Mouse (Mus musculus) cerebellum, postnatal 10 days (tissue): ENCODE results near the gene Gch1.

ENCODE experiments used
- DNase-seq, 2 experiments: peaks; one replicate each; pipeline ENCODE4 v3.0.0; 2021; ENCODE audit warnings: mixed read lengths in 2 of 2

Gch1 gene

DNA sequence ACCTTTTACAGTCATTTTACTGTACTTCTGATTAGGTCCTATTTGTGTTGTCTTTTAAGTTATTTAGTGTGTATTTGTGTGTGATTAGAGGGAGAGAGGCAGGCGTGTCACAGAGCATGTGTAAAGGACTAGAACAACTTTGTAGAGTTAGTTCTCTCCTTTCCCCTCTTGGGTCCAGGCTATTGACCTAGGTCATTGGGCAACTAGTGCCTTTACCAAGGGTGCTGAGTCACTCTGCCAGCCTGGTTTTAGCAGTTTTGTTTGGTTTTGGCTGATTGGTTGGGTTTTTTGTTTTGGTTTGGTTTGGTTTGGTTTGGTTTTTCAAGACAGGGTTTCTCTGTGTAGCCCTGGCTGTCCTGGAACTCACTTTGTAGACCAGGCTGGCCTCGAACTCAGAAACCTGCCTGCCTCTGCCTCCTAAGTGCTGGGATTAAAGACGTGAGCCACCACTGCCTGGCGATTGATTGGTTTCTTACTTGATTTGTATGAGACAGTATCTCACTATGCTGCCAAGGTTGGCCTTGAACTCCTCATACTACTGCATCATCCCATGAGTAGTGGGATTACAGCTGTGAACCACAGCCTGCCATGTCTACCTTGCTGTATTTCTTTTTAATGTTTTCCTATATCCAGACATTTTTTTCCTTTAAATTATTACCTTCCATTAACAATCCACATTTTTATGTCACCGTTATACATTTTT is 16.2 kb upstream of the Gch1 start:
- no peak for DNase-seq

DNA sequence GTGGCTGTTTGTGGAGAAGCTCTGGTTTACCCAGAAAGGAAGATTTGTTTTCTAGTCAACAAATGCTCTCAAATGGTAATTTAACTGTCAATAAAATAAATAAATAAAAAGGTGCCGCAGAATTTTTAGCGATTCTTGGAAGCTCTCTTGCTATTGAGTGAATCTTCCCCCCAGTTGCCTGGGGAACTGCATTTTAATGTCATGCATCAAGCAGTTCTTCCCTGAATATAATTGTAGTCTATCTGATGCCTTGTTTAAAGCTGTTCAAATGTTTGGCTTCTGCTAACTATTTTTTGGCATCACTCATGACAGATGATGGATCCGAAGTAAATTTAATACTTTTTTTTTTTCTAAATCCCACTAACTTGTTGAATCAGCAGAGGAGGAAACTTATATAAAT is 8.1 kb upstream of the Gch1 start:
- no peak for DNase-seq

DNA sequence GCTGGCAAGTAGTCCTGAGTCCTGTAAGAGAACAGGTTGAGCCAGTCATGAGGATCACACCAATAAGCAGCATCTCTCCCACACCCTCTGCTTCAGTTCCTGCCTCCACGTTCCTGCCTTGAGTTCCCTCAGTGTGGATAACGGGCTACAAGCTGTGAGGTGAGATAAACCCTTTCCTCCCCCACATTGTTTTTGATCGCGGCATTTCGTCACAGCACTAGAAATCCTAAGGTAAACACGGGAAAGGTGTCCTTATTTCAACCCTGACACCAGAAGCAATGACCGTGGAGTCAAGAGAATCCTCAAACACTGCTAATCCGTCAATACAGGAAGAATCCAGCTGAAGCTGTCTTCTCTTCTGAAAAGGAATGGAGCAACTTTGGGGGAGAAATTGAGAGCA is 7.5 kb upstream of the Gch1 start:
- DNase-seq, result no peak

DNA sequence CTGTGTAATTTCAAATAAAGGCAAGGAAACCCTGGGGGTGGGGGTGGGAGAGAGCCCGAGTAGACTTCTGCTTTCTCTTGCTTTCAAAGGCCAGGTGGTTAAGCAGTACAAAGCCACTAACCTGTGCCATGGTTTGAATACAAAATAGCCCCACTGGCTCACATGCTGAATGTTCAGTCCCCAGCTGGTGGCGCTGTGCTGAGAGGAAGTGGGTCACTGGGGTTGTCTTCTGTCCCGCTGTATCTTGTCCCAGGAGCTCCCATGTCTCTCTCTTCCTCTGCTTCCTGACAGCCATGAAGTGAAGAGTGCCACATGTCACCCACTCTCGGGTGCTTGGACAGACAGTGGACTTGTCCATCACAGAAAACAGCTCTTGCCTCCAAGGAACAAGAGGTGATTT is 4.9 kb upstream of the Gch1 start:
- peak; percentile 9 to 11 for DNase-seq

DNA sequence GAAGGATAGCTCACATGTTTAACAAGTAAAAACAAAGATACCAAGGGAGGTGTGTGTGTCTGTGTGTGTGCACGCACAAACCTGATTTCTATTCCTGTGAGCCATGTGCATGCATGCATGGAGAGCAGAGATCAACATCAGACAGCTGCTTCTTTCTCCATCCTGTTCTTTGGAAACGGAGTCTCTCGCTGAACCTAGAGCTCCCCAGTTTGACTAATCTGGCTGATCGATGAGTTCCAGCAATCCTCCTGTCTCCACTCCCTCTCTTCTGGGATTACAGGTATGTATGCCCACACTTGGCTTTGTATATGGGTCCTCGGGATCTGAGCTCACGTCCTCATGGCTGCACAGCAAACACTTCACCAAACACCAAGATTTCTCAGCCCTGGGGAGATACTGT is 4.3 kb upstream of the Gch1 start:
- no peak for DNase-seq

DNA sequence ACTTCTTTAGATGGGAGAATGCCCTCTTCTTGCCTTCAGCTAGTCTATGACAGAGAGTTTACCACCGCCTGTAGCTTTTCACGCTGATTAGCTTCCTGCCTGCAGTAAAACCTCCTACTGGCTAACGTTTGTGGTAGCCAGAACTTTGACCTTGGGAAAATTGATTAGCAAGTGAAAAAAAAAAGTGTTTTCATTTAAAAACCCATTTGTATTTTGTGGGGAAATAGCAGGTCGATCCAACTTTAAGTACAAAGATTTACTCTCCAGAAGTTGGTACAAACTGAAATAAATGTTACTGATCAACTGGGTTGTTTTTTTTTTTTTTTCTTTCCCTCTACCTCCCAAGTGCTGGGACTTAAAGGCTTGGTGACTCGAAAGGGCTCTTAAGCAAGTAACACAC is 2.6 kb upstream of the Gch1 start:
- no peak for DNase-seq

DNA sequence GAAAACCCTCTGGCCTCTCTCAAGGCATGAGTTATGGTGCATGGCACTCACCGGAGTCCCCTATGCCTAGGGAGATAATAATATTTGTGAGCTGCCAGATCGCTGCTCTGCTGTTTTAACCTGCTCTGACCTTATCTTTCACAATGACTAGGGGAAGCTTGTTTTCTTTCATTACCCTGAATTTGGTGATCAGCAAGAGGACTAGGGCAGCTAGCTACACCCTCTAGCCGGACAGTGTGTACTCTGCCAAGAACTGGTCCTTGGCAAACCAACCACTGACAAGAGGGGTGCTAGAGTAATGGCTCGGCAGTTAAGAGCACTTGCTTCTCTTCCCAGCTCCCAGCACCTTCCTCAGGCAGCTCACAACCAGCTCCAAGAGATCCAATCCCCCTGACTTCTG is 1.4 kb upstream of the Gch1 start:
- DNase-seq, result no peak

DNA sequence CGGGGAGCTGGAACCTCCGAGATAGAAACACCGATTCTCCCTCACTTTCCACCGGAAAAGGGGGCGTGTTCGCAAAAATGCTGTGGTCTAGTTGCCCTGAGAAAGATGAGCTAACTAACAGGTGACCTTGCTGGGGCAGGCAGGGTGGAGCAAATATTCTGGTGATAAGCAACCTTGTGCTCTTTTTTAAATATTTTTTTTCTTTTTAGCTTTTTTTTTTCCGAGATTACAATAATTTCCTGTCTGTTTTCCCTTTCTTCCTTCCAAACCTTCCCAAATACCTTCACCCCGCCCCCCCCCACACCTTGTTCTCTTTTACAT is 382 bp upstream of the Gch1 start:
- DNase-seq, result no peak

DNA sequence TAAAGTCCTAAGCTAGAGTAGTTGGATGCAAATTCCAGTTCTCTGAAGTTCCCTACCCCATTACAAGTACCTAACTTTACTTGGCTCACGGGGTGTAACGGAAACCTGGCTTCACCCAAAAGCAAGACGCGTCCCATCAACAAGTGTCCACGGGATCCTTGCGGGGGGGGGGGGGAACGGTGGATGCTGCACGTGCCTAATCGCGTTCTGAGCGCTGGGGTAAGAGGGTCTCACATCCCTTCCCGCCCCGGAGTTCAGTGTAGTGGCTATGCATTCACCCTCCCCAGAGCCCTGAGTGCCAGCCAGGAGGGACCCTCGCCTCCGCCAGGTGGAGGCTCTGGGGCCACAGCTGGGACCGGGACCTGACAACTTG is 752 bp downstream of the Gch1 start:
- no peak for DNase-seq

DNA sequence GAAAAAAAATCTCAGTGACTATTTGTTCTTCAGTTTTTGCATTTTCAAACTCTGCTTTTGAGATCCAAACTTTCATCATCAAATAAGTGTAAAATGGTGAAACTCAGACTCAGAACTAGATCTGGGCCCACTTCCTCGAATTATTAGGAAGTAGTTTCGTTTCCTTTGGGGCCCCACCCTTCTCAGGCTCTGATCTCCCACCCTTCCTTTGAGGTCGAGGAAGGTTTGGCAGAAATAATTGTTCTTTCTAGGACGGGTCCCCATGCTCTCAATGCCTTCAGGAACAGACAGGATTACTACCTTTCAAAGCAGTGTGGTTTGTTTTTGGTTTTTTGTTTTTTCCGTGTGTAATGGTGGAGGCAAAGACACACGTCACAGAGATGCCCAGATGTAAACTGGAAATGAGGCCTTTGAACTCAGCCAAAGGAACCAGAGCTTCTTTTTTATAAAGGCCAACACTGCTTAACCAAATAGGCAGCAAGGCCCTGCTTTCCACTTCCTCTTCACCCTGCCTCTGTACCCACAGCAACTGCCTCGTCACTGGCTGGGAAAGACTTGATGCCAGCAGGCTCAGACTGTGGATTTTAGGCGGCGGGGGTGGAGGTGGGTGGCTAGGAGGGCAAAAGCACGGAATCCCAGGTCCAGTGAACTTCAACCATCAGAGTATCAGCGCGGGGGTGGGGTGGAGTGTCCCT is 1.4 kb downstream of the Gch1 start:
- DNase-seq, result peak; percentile 10 to 12

DNA sequence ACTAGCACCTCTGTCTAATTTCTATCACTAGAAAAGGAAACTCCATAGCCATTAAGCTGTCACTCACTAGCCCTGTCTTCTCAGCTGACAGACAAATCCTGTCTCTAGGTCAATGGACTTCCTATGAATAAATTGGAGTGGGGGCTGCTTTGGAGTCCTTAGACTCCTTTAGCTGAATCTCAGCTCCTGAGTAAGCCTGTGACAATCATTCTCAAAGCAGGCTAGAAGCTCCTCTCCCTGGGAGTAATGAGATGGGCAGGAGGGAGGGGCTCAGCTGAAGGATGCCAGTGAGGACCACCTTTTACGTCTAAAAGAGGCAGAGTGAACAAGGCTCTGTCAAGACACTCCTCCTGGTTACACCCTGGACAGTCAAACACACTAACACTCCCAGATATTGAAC is 2.0 kb downstream of the Gch1 start:
- DNase-seq, result no peak

DNA sequence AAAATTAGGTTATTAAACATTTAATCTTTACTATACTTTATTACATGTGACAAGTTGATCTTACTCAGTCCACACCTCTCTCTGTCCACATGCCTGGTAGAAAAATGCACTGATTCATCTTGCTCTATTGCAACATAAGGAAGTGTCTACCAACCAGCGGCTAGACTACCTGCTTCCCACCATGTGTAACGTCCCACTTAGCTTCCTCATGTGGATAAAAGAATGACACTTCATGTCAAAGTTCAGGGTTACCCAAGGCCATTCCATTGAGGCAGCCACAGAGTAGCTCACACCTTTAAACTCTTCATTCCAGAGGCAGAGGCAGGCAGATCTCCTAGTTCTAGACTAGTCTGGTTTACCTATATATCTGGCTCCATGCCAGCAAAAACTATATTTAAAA is 2.7 kb downstream of the Gch1 start:
- DNase-seq, result no peak

DNA sequence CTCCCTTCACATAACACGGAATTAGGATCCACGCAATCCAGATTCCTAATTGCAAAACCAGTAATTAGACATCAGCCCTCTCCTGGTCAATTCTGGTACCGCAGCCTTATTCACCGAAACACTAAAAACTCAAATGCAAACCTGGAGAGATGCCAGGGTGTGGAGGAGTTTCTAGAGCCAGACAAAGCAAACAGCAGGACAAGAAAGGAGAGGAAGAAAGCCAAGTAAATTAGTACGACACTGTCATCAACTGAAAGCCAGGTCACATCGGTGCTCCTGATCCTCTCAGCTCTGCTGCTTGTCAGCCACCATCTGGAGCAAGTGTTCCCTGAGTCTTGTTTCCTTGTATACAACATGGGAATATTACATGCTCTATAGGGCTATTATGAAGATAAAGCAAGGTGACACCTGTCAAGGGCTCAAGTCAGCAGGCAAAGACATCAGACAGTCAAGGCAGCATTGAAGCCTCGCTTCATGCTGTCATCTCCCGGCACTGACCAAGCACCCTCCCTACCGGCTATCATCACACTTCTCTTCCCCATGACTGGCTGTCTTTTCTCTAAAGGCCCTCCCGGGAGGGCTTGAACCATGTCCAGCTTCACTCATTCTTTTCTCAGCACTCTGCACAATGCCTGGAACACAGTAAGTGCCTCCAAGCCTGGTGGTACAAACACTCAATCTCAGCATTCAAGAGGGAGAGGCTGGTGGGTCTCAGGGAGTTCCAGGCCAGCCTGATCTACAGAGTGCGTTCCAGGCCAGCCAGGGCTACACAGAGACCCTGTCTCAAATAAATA is 7.5 kb downstream of the Gch1 start:
- DNase-seq, result peak; percentile 86 to 92

DNA sequence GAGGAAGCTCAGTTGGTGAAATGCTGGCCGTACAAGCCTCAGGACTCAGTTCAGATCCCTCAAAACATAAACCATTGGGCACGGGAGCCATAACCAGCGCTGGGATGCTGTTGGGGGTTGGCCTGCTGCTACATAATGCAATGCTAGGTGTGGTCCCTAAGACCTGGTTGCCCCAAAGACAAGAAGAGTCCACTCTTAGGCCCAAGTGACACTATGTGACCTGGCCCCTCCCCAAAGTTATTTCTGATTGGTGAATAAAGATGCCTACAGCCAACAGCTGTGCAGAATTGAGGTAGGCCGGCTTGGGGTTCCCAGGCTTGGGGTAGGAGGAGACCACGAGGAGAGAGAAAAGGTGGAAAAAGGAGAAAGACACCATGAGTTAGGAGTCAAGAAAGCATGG is 10.4 kb downstream of the Gch1 start:
- no peak for DNase-seq

DNA sequence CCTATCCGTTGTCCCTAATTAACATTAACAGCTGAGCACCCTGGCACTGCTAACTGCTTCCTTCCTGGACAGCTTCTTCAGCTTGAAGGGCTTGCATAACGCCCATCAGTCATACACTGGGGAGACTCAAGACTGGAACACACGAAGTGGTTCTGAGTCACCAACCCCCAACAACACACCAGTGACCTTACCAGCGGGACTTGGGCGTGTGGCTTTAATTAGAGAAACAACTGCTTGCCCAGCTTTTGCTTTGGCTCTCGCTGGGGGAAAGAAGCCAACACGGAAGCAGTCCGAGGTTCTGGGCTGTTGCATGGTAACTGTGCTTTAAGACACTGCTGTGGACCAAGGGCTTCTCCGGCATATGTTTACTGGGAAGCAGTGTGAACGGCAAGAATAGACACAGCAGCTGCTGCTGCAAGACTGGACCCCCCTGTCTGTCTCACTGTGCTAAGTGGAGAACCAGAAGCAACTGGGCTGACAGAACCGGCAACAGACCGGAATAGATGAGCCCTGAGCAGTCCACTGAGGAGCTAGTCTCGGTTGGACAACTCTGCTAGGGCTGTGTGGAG is 11.3 kb downstream of the Gch1 start:
- peak; percentile 63 to 67 for DNase-seq

DNA sequence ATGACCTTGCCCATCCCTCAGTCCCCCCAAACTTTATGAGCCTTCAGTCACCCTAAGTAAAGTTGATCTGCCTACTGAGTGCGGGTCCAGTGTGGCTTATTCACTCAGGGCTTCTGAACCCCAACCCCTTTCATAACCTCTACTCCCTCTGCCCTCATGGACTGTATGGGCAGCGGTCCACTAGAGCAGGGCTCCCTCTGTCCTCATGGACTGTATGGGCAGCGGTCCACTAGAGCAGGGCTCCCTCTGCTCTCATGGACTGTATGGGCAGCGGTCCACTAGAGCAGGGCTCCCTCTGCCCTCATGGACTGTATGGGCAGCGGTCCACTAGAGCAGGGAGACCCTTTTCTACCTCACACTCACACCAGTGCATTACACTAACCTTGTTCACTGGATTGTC is 13.0 kb downstream of the Gch1 start:
- DNase-seq, result no peak

DNA sequence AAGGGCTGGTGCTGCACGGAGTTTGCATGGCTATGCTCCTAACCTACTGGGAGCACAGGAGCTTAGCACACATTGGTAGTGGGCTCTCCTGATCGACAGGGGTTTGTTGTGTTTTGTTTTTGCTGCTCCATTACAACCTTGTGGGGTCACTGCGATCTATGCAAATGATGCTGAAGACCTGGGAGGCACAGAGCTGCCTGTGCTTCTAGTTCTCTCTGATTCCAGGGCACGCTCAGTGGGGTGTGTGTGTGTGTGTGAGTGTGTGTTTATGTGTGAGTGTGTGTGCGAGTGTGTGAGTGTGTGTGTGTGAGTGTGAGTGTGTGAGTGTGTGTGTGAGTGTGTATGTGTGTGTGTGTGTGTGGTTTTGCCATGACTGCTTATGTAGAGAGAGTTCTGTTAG is 14.1 kb downstream of the Gch1 start:
- DNase-seq, result no peak

DNA sequence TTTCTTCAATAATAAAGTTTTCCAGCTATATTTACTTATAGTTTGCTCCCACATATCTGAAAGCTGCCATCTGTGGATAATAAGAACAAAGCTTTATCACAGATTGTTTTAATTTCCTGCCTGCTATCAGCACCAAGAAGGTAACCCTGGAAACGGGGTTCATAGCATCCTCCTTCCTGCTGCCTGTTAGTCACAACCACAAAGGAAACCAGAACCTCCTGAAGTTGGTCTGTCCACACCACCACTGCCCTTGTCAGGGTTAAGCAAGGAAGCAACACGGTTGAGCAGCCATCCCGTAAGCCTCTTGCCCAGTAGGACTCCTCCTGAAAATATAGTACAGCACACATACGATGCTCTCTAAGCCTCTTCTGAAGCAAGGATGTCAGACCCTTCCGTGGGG is 17.1 kb downstream of the Gch1 start:
- no peak for DNase-seq

DNA sequence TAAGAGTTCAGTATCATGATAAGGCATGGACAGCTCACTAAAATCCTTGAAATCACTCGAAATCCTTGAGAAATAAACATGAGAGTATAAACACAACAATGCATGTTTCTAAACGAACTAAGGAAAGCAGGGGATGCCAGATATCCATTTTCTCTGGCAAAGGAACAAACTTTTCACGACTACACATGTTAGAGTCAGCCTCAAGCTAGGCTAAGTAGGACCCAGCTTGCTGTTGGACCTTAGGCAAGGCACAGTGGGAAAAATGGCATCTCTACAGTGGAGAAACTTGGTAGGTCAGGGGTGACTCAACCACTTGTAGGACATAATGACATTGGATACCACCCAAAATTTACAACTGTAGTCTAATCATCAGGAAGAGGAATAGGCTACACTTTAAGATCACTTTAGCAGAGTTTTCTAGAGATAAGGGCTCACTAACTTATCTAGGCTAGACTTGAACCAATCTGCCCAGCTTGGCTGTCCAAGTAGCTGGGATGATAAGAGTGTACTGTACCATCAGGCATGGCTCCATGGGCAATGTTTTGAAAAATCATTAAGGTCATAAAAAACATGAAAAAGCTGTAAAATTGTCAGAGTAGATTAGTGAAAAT is 18.6 kb downstream of the Gch1 start:
- no peak for DNase-seq

DNA sequence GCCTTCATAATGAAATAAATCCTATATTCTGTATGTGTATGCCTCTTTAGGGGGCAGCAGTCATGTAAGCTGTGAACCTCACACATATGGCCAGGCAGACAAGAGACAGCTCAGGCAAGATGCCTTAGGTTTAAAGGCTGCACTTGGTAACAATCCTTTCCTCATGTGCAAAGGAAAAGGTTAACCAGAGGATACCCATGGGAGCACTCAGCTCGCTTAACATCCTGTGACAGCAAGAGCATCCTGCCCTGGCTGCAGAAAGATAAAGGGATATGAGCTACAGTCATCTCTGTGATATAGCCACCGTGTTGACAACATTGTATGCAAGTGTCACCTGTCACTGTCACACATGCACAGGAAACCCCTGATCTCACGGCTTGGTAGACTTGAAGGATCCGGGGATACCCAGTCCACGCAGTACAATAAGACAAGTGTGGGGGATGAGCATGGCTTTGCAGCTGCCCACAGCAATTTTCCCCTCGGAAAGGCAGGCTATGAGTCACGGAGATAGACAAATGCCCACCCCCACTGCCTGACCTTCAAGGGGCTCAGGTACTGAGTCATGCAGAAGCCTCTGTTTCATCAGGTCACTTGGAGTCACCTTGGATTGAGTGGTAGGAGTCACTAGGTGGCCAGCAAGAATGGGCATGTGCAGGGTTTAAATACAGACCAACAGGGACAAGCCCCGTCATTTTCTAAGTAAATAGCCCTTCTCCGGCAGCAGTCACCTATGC is 19.4 kb downstream of the Gch1 start:
- no peak for DNase-seq

DNA sequence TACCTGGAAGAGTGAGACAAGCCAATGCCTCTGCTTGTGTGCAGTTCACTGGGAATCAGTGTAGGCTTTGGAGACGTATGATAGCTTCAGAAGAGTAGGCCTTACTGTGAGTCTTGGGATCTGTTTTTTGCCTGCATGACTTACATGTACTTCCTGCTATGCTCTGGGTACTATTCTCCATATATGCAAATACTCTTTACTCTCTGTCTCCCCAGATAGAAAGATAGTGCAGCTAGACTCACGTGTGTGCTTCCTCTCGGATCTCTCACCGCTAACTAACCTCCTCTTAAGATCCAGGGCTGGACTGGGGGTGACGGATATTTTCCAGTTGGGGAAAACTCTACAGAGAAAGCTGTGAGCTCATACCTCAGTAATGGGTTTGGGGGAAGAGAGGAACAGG is 23.5 kb downstream of the Gch1 start:
- no peak for DNase-seq

DNA sequence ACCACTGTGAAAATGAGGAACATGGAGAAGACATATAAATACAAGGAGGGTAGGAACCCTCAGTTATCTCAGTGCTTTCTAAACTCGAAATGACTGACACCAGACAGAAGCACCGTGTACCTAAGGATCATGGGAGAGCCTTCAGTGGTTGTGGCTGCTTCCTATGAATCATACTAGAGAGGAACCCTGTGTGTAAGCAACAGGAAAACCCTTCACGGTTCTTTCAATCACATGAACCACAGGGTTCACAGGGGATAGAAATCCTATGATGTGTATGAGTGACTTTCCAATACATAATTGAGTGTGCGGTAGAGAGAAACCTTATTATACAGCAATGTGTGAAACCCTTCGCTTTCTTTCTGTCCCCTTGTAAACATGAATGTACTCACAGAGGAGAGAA is 24.1 kb downstream of the Gch1 start:
- DNase-seq, result no peak

DNA sequence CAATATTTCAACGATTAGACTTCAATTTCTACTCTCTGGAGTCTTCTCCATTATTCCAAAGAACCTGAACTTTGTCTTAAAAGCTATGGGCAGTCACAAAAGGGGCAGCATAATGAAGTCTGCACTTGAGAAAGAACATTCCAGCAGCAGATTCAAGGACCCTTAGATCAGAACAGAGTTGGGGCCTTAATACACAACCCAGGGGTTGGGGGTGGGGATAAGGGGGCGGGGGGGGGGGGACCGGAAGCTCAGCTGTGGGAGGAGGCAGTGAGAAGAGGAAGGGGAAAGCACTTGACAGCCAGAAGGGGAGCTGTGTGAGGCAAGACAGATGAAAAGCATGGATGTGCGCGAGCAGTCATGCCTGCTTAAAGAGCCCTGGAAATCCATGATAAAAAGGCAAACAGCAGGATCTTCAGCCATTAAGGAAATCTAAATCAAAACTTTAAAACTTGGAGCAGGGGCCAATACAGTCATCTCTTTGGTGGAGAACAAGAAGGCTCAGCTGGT is 27.2 kb downstream of the Gch1 start:
- DNase-seq, result no peak
